26 mouse cellular contexts compared by ENCODE assay signal in genomic region chr3:105298273-105298672, GRCm38 (mm10).
A peak's percentile ranks its signal among the peaks of the same experiment; 100 is the strongest.
DNase-seq lines count a peak whose midpoint lies in the region; ATAC-seq and TF ChIP-seq lines count a peak whose summit lies in the region.
"Had no signal": no experiment of that assay in that cellular context is flagged by ENCODE, and none has a peak within 500 bp of the region (broad histone marks: within the 10 kb centered on the region; RNA-seq: fewer than 3 reads in every experiment).

No protein-coding gene starts in this region.

- no peak overlapping the region for H3K9ac ChIP-seq in forebrain, postnatal 0 days
- H3K9ac ChIP-seq in forebrain, embryonic 11.5 days (ENCODE audit: low read length) = no peak overlapping the region
- H3K9ac ChIP-seq: embryonic facial prominence, embryonic 13.5 days; hindbrain, embryonic 15.5 days; kidney, embryonic 15.5 days; limb, embryonic 13.5 days; midbrain, embryonic 12.5 days; neural tube, embryonic 12.5 days had no signal

- peak; percentile 61 for ATAC-seq in forebrain, postnatal 0 days
- ATAC-seq in forebrain, embryonic 11.5 days (replicated peaks; ENCODE audit: low FRiP score) = no peak
- ATAC-seq: forebrain, embryonic 16.5 days; Patski had no signal

- 63% methylated on average over 3 of the region's 3 CpGs for WGBS in forebrain, postnatal 0 days
- 88% methylated on average over 3 of the region's 3 CpGs for WGBS in forebrain, embryonic 11.5 days

- H3K36me3 ChIP-seq in forebrain, postnatal 0 days (ENCODE audit: insufficient read depth) = no peaks in the 10 kb centered on the region
- no peaks in the 10 kb centered on the region for H3K36me3 ChIP-seq in forebrain, embryonic 11.5 days (ENCODE audit: control insufficient read depth, insufficient read depth, low read length)
- H3K36me3 ChIP-seq: embryonic facial prominence, embryonic 13.5 days; forebrain, embryonic 10.5 days; hindbrain, embryonic 15.5 days; kidney, embryonic 15.5 days; limb, embryonic 13.5 days; midbrain, embryonic 12.5 days; neural tube, embryonic 12.5 days had no signal

- H3K4me2 ChIP-seq in forebrain, postnatal 0 days (ENCODE audit: low read depth) = no peak overlapping the region
- no peak overlapping the region for H3K4me2 ChIP-seq in forebrain, embryonic 11.5 days (ENCODE audit: low read depth, low read length, severe bottlenecking)
- H3K4me2 ChIP-seq: embryonic facial prominence, embryonic 13.5 days; hindbrain, embryonic 15.5 days; kidney, embryonic 15.5 days; limb, embryonic 13.5 days; liver, embryonic 11.5 days; midbrain, embryonic 12.5 days; neural tube, embryonic 12.5 days had no signal

- no peaks in the 10 kb centered on the region for H3K27me3 ChIP-seq in forebrain, postnatal 0 days (ENCODE audit: insufficient read depth, low read length)
- no peaks in the 10 kb centered on the region for H3K27me3 ChIP-seq in forebrain, embryonic 11.5 days (ENCODE audit: control insufficient read depth, insufficient read depth, low read length)
- H3K27me3 ChIP-seq: embryonic facial prominence, embryonic 13.5 days; hindbrain, embryonic 15.5 days; kidney, embryonic 15.5 days; limb, embryonic 13.5 days; midbrain, embryonic 12.5 days; neural tube, embryonic 12.5 days; Patski had no signal

- H3K27ac ChIP-seq in forebrain, postnatal 0 days (ENCODE audit: low read depth, low read length) = no peak overlapping the region
- no peak overlapping the region for H3K27ac ChIP-seq in forebrain, embryonic 11.5 days (ENCODE audit: low read depth, low read length)
- H3K27ac ChIP-seq: embryonic facial prominence, embryonic 13.5 days; forebrain, embryonic 10.5 days; hindbrain, embryonic 15.5 days; kidney, embryonic 15.5 days; limb, embryonic 13.5 days; midbrain, embryonic 12.5 days; neural tube, embryonic 12.5 days had no signal

- H3K9me3 ChIP-seq in forebrain, postnatal 0 days (ENCODE audit: low read length) = no peaks in the 10 kb centered on the region
- no peaks in the 10 kb centered on the region for H3K9me3 ChIP-seq in forebrain, embryonic 11.5 days (ENCODE audit: control insufficient read depth, low read length)
- H3K9me3 ChIP-seq: embryonic facial prominence, embryonic 13.5 days; forebrain, embryonic 10.5 days; hindbrain, embryonic 15.5 days; kidney, embryonic 15.5 days; limb, embryonic 13.5 days; megakaryocyte, embryonic 14.5 days; midbrain, embryonic 12.5 days; neural tube, embryonic 12.5 days had no signal

- H3K4me1 ChIP-seq in forebrain, postnatal 0 days (ENCODE audit: insufficient read depth) = no peaks in the 10 kb centered on the region
- no peaks in the 10 kb centered on the region for H3K4me1 ChIP-seq in forebrain, embryonic 11.5 days (replicated peaks; ENCODE audit: control insufficient read depth, insufficient read depth, low read length)
- H3K4me1 ChIP-seq: embryonic facial prominence, embryonic 13.5 days; hindbrain, embryonic 15.5 days; limb, embryonic 13.5 days; megakaryocyte, embryonic 14.5 days; midbrain, embryonic 12.5 days; neural tube, embryonic 12.5 days had no signal

- peak; percentile 32 for DNase-seq in forebrain, postnatal 0 days
- DNase-seq in forebrain, embryonic 11.5 days (ENCODE audit: low spot score) = no peak
- peak; percentile 27 to 43 for DNase-seq in layer of hippocampus, postnatal 10 days (ENCODE audit: low spot score in 2 of 2)
- DNase-seq in layer of hippocampus, adult 18-20 months (ENCODE audit: low spot score in 2 of 2) = no peak
- DNase-seq in heart, adult 9 months (ENCODE audit: low spot score in 2 of 2) = peak; percentile 2 to 13
- peak; percentile 22 for DNase-seq in heart, postnatal 4 days
- no peak for DNase-seq in embryo, embryonic 11 days
- DNase-seq: adrenal gland, postnatal 14 days; cerebellum, adult 18-20 months; kidney, adult 18-20 months; kidney, postnatal 36 days; layer of hippocampus, adult 9-11 months; lung, postnatal 36 days; thymus, postnatal 4 days had no signal

- no peak for TF ChIP-seq CTCF in forebrain, postnatal 0 days (IDR thresholded peaks at IDR 0.05; ENCODE audit: low read depth)

- H3K4me3 ChIP-seq in forebrain, postnatal 0 days (ENCODE audit: low read depth, low read length) = no peak overlapping the region
- no peak overlapping the region for H3K4me3 ChIP-seq in forebrain, embryonic 11.5 days (ENCODE audit: low read depth, low read length)
- H3K4me3 ChIP-seq: embryonic facial prominence, embryonic 13.5 days; forebrain, embryonic 10.5 days; hindbrain, embryonic 15.5 days; kidney, embryonic 15.5 days; limb, embryonic 13.5 days; megakaryocyte, embryonic 14.5 days; midbrain, embryonic 12.5 days; myocyte; neural tube, embryonic 12.5 days had no signal

Comparison
In these comparisons a context has a peak if more than half of its experiments do, and no peak if none do; other contexts are left out.
1. DNase-seq: peak in forebrain, postnatal 0 days (single experiment), layer of hippocampus, postnatal 10 days (2 of 2), heart, adult 9 months (2 of 2) and heart, postnatal 4 days (single experiment); none in forebrain, embryonic 11.5 days (single experiment), layer of hippocampus, adult 18-20 months (0 of 2) and embryo, embryonic 11 days (single experiment).